Mouse (Mus musculus): ENCODE measurements around the gene Pde9a.

GRCm38 (mm10) chr17:31392041-31392440, 6.0 kb downstream of the Pde9a start:
- TF ChIP-seq MAX (IDR thresholded peaks at IDR 0.05) (no peak), CTCF (IDR thresholded peaks at IDR 0.05; ENCODE audit: control insufficient read depth, insufficient read depth, insufficient read length) (no peak), CEBPB (IDR thresholded peaks at IDR 0.05; ENCODE audit: low read depth) (no peak), MYOG (IDR thresholded peaks at IDR 0.05; ENCODE audit: control insufficient read depth, extremely low read depth, insufficient read length) (no peak), USF1 (IDR thresholded peaks at IDR 0.05; ENCODE audit: low read depth) (no peak), FOSL1 (IDR thresholded peaks at IDR 0.05; ENCODE audit: insufficient read depth, low read length, poor library complexity, severe bottlenecking) (no peak), MYOD1 (IDR thresholded peaks at IDR 0.05; ENCODE audit: control insufficient read depth, insufficient read length, low read depth) (no peak)
